Mouse (Mus musculus) spleen, adult 2 months (tissue): ENCODE measurements around the gene Gmnn.

Experiments
- CTCF ChIP-seq: fragments of 200-500 bp; IDR thresholded peaks from 2 replicates; pipeline ENCODE4 v1.5.1; 2011; ENCODE audit warnings: mild to moderate bottlenecking, inconsistent platforms; ENCODE audit not compliant: insufficient read depth, insufficient read length, insufficient replicate concordance; ENCODE audit errors: extremely low read depth
- POLR2A ChIP-seq: fragments of 200-500 bp; IDR thresholded peaks from 2 replicates; pipeline ENCODE4 v1.6.1; 2011; ENCODE audit warnings: low read depth, low read length, inconsistent platforms

DNA sequence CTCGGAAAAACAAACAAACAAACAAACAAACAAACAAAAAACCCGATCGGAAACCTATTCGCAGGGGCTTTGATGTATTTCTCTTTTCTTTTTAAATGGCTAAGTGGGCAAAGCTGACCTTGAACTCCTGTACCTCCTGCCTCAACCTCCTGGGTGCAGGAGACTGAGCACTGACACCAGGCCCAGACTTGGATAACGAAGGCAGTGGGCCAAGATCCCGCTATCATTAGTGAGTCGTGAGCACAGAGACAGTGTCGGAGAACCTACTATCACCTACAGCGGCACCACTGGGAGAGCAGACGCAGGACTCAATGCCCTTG is 680 bp downstream of the Gmnn start:
- TF ChIP-seq CTCF (no peak), POLR2A (no peak)
